Mouse (Mus musculus) intestine, embryonic 15.5 days (tissue): ENCODE measurements at regions not wholly inside any gene's neighbourhood (a gene's known extent, or its start where the extent isn't known, plus 50 kb on each side); places are given as distances from the start of the nearest gene placed in this dataset.

Source experiments
- ATAC-seq: fragments of 200-750 bp; cut with Nextera tagmentation; 2 replicates; pipeline ENCODE4 v1.8.0; 2017; ENCODE audit warnings: moderate TSS enrichment, moderate library complexity
- H3K27ac ChIP-seq: fragments of 300-500 bp; sonication (generic); 2 replicates; pipeline ENCODE4 v1.5.1; 2015; ENCODE audit warnings: mild to moderate bottlenecking, inconsistent platforms
- H3K27me3 ChIP-seq: fragments of 300-500 bp; sonication (generic); replicated peaks from 2 replicates; pipeline ENCODE4 v1.6.1; 2015; ENCODE audit warnings: inconsistent platforms
- H3K36me3 ChIP-seq: fragments of 300-500 bp; sonication (generic); 2 replicates; pipeline ENCODE4 v1.6.1; 2015; ENCODE audit warnings: inconsistent platforms
- H3K4me1 ChIP-seq: fragments of 300-500 bp; sonication (generic); replicated peaks from 2 replicates; pipeline ENCODE4 v1.6.1; 2015; ENCODE audit warnings: inconsistent platforms
- H3K4me2 ChIP-seq: fragments of 300-500 bp; sonication (generic); replicated peaks from 2 replicates; pipeline ENCODE4 v1.6.1; 2015; ENCODE audit warnings: mild to moderate bottlenecking, inconsistent platforms
- H3K4me3 ChIP-seq: fragments of 300-500 bp; sonication (generic); replicated peaks from 2 replicates; pipeline ENCODE4 v1.5.1; 2015; ENCODE audit warnings: inconsistent platforms
- H3K9ac ChIP-seq: fragments of 300-500 bp; sonication (generic); 2 replicates; pipeline ENCODE4 v1.6.1; 2015; ENCODE audit warnings: inconsistent platforms
- H3K9me3 ChIP-seq: fragments of 300-500 bp; sonication (generic); 2 replicates; pipeline ENCODE4 v1.6.1; 2016; ENCODE audit warnings: inconsistent platforms
- WGBS: fragments of 180-500 bp; shearing (Covaris S2); methylation state at CpG from one replicate; pipeline ENCODE4 v1.1.7; 2015; 5-methylcytosine and 5-hydroxymethylcytosine counted together

GRCm38 (mm10) chr3:81482742-81483141 lies 446.5 kb downstream of the Pdgfc start:
- Histone ChIP-seq H3K4me3 (no peak overlapping the region), H3K9me3 (no peaks in the 10 kb centered on the region), H3K4me2 (no peak overlapping the region), H3K27ac (no peak overlapping the region), H3K27me3 (no peaks in the 10 kb centered on the region), H3K4me1 (no peaks in the 10 kb centered on the region), H3K9ac (no peak overlapping the region), H3K36me3 (no peaks in the 10 kb centered on the region)
- 80% methylated on average over 2 of the region's 2 CpGs for WGBS
- no peak for ATAC-seq

- Histone ChIP-seq H3K9ac (no peak overlapping the region), H3K9me3 (no peaks in the 10 kb centered on the region), H3K4me3 (no peak overlapping the region), H3K4me1 (no peaks in the 10 kb centered on the region), H3K4me2 (no peak overlapping the region), H3K36me3 (no peaks in the 10 kb centered on the region), H3K27ac (no peak overlapping the region), H3K27me3 (no peaks in the 10 kb centered on the region)
- 67% methylated on average over 2 of the region's 2 CpGs for WGBS
- no peak for ATAC-seq
These were observed 447.1 kb downstream of the Pdgfc start for GRCm38 (mm10) chr3:81483363-81483762.

GRCm38 (mm10) chr3:81505316-81505715 lies 427.1 kb upstream of the Ctso start:
- no peak overlapping the region for H3K4me3 ChIP-seq
- no peaks in the 10 kb centered on the region for H3K27me3 ChIP-seq
- H3K9me3 ChIP-seq, result no peaks in the 10 kb centered on the region
- H3K9ac ChIP-seq, result no peak overlapping the region
- H3K27ac ChIP-seq, result no peak overlapping the region
- H3K4me2 ChIP-seq, result no peak overlapping the region
- no peaks in the 10 kb centered on the region for H3K4me1 ChIP-seq
- 90% methylated on average over 1 of the region's 1 CpGs for WGBS
- H3K36me3 ChIP-seq, result no peaks in the 10 kb centered on the region
- no peak for ATAC-seq

- WGBS, result 45% methylated on average over 2 of the region's 2 CpGs
- Histone ChIP-seq H3K27ac (no peak overlapping the region), H3K9ac (no peak overlapping the region), H3K4me2 (no peak overlapping the region), H3K27me3 (no peaks in the 10 kb centered on the region), H3K9me3 (no peaks in the 10 kb centered on the region), H3K4me1 (no peaks in the 10 kb centered on the region), H3K4me3 (no peak overlapping the region), H3K36me3 (no peaks in the 10 kb centered on the region)
- ATAC-seq, result no peak
These were observed 423.8 kb upstream of the Ctso start for GRCm38 (mm10) chr3:81508611-81509010.

GRCm38 (mm10) chr3:81521804-81522203 lies 410.6 kb upstream of the Ctso start:
- H3K9ac ChIP-seq, result no peak overlapping the region
- no peak overlapping the region for H3K4me2 ChIP-seq
- 84% methylated on average over 4 of the region's 4 CpGs for WGBS
- no peaks in the 10 kb centered on the region for H3K27me3 ChIP-seq
- no peak overlapping the region for H3K4me3 ChIP-seq
- H3K9me3 ChIP-seq, result no peaks in the 10 kb centered on the region
- no peak overlapping the region for H3K27ac ChIP-seq
- H3K36me3 ChIP-seq, result no peaks in the 10 kb centered on the region
- H3K4me1 ChIP-seq, result no peaks in the 10 kb centered on the region
- ATAC-seq, result no peak

GRCm38 (mm10) chr3:81530872-81531271 lies 401.5 kb upstream of the Ctso start:
- no peak overlapping the region for H3K27ac ChIP-seq
- H3K36me3 ChIP-seq, result no peaks in the 10 kb centered on the region
- H3K9ac ChIP-seq, result no peak overlapping the region
- WGBS, result 90% methylated on average over 1 of the region's 1 CpGs
- no peaks in the 10 kb centered on the region for H3K4me1 ChIP-seq
- no peak overlapping the region for H3K4me2 ChIP-seq
- no peaks in the 10 kb centered on the region for H3K27me3 ChIP-seq
- no peak overlapping the region for H3K4me3 ChIP-seq
- no peak for ATAC-seq
- H3K9me3 ChIP-seq, result no peaks in the 10 kb centered on the region

- H3K36me3 ChIP-seq, result no peaks in the 10 kb centered on the region
- no peak overlapping the region for H3K4me3 ChIP-seq
- H3K9me3 ChIP-seq, result no peaks in the 10 kb centered on the region
- no peaks in the 10 kb centered on the region for H3K27me3 ChIP-seq
- no peaks in the 10 kb centered on the region for H3K4me1 ChIP-seq
- H3K27ac ChIP-seq, result no peak overlapping the region
- 36% methylated on average over 4 of the region's 4 CpGs for WGBS
- H3K4me2 ChIP-seq, result no peak overlapping the region
- no peak overlapping the region for H3K9ac ChIP-seq
- ATAC-seq, result peak; percentile 100
These were observed 396.8 kb upstream of the Ctso start for GRCm38 (mm10) chr3:81535448-81536205.

- Histone ChIP-seq H3K9ac (no peak overlapping the region), H3K27me3 (no peaks in the 10 kb centered on the region), H3K4me3 (no peak overlapping the region), H3K9me3 (no peaks in the 10 kb centered on the region), H3K36me3 (no peaks in the 10 kb centered on the region), H3K27ac (no peak overlapping the region), H3K4me1 (no peaks in the 10 kb centered on the region), H3K4me2 (no peak overlapping the region)
- WGBS, result 55% methylated on average over 7 of the region's 7 CpGs
- ATAC-seq, result peak; percentile 80
These were observed 377.6 kb upstream of the Ctso start for GRCm38 (mm10) chr3:81554773-81555172.

GRCm38 (mm10) chr3:81562610-81563258 lies 369.7 kb upstream of the Ctso start:
- no peaks in the 10 kb centered on the region for H3K4me1 ChIP-seq
- no peak for ATAC-seq

GRCm38 (mm10) chr3:81563858-81564756 lies 368.3 kb upstream of the Ctso start:
- H3K27me3 ChIP-seq, result no peaks in the 10 kb centered on the region
- H3K9me3 ChIP-seq, result no peaks in the 10 kb centered on the region
- no peak overlapping the region for H3K9ac ChIP-seq
- no peak overlapping the region for H3K4me3 ChIP-seq
- no peaks in the 10 kb centered on the region for H3K4me1 ChIP-seq
- 62% methylated on average over 7 of the region's 7 CpGs for WGBS
- no peak overlapping the region for H3K27ac ChIP-seq
- no peak overlapping the region for H3K4me2 ChIP-seq
- peak; percentile 47; the same call in 1 of the 2 replicates for ATAC-seq
- H3K36me3 ChIP-seq, result no peaks in the 10 kb centered on the region

More at GRCm38 (mm10) chr3:81562610-81563258, 369.7 kb upstream of the Ctso start:
- Histone ChIP-seq H3K36me3 (no peaks in the 10 kb centered on the region), H3K4me3 (no peak overlapping the region), H3K9ac (no peak overlapping the region), H3K4me2 (no peak overlapping the region), H3K9me3 (no peaks in the 10 kb centered on the region), H3K27ac (no peak overlapping the region), H3K27me3 (no peaks in the 10 kb centered on the region)
- 62% methylated on average over 2 of the region's 2 CpGs for WGBS

GRCm38 (mm10) chr3:81564757-81565063 lies 367.7 kb upstream of the Ctso start:
- no peaks in the 10 kb centered on the region for H3K4me1 ChIP-seq
- ATAC-seq, result peak; percentile 43
- H3K27me3 ChIP-seq, result no peaks in the 10 kb centered on the region
- WGBS, result 55% methylated on average over 1 of the region's 1 CpGs
- H3K36me3 ChIP-seq, result no peaks in the 10 kb centered on the region
- no peak overlapping the region for H3K4me3 ChIP-seq
- H3K9ac ChIP-seq, result no peak overlapping the region
- no peak overlapping the region for H3K4me2 ChIP-seq
- H3K27ac ChIP-seq, result no peak overlapping the region
- no peaks in the 10 kb centered on the region for H3K9me3 ChIP-seq

GRCm38 (mm10) chr3:81583387-81584027 lies 348.9 kb upstream of the Ctso start:
- Histone ChIP-seq H3K9ac (no peak overlapping the region), H3K4me3 (no peak overlapping the region), H3K4me1 (no peaks in the 10 kb centered on the region), H3K36me3 (no peaks in the 10 kb centered on the region), H3K4me2 (no peak overlapping the region), H3K9me3 (no peaks in the 10 kb centered on the region), H3K27me3 (no peaks in the 10 kb centered on the region), H3K27ac (no peak overlapping the region)
- peak; percentile 53; the same call in 1 of the 2 replicates for ATAC-seq
- 47% methylated on average over 7 of the region's 7 CpGs for WGBS
